ENCODE assay signal across 8 mouse cellular contexts in genomic region chr7:73557671-73558265, GRCm38 (mm10). TPM values are rescaled to one million over a fixed set of nuclear protein-coding genes. Genes with fewer than 3 reads are reported as not detected.
DNase-seq lines count a peak whose midpoint lies in the region; ATAC-seq and TF ChIP-seq lines count a peak whose summit lies in the region.

No protein-coding gene starts in this region.

- peak overlapping the region; percentile 80 for H3ac ChIP-seq in C2C12 (ENCODE audit: control insufficient read depth, insufficient read length, low read depth)

- H3K27me3 ChIP-seq in C2C12 (ENCODE audit: control insufficient read depth, insufficient read depth, insufficient read length) = no peaks in the 10 kb centered on the region
- H3K27me3 ChIP-seq in heart, embryonic 13.5 days (replicated peaks) = no peaks in the 10 kb centered on the region
- no peaks in the 10 kb centered on the region for H3K27me3 ChIP-seq in spleen, adult 2 months (ENCODE audit: control insufficient read depth, insufficient read depth, low read length)

- H3K4me3 ChIP-seq in C2C12 (ENCODE audit: insufficient read depth, poor library complexity, severe bottlenecking) = peak overlapping the region; percentile 78
- peak overlapping the region; percentile 100 for H3K4me3 ChIP-seq in heart, embryonic 13.5 days
- peak overlapping the region; percentile 95 for H3K4me3 ChIP-seq in spleen, adult 2 months (ENCODE audit: extremely low read depth, insufficient read depth, insufficient read length)

- peak; percentile 52 for DNase-seq in R1 (ENCODE audit: low read depth, low spot score)
- peak; percentile 29 to 51 for DNase-seq in cerebellum, postnatal 4 days (ENCODE audit: low spot score in 2 of 2)
- DNase-seq in kidney, postnatal 10 days = peak; percentile 64
- peak; percentile 42 for DNase-seq in lung, postnatal 10 days
- peak in 1 of 2 experiments; percentile 43 for DNase-seq in spleen, adult 2 months (ENCODE audit: low read depth in 1 of 2, low spot score in 2 of 2)

- H3K36me3 ChIP-seq in C2C12 (ENCODE audit: control insufficient read depth, insufficient read depth) = peaks cover 28% of the 10 kb centered on the region
- H3K36me3 ChIP-seq in heart, embryonic 13.5 days = peaks cover 1% of the 10 kb centered on the region
- peaks cover under 1% of the 10 kb centered on the region for H3K36me3 ChIP-seq in spleen, adult 2 months (ENCODE audit: control insufficient read depth, insufficient read depth, low read length)

- no peak for TF ChIP-seq POLR2A in spleen, adult 2 months (IDR thresholded peaks at IDR 0.05; ENCODE audit: low read depth, low read length)

- no peaks in the 10 kb centered on the region for H3K9me3 ChIP-seq in heart, embryonic 13.5 days

- under 1% methylated on average over 59 of the region's 80 CpGs for WGBS in heart, embryonic 13.5 days
- WGBS in spleen, adult 2 months = 1% methylated on average over 75 of the region's 80 CpGs

- H3K79me2 ChIP-seq in C2C12 (ENCODE audit: control insufficient read depth, insufficient read depth) = peaks cover 62% of the 10 kb centered on the region

- H3K27ac ChIP-seq in heart, embryonic 13.5 days (replicated peaks) = peak overlapping the region; percentile 100
- peak overlapping the region; percentile 99 for H3K27ac ChIP-seq in spleen, adult 2 months (ENCODE audit: insufficient read depth, low read length)

- H3K4me1 ChIP-seq in heart, embryonic 13.5 days = peaks cover 21% of the 10 kb centered on the region
- peaks cover under 1% of the 10 kb centered on the region for H3K4me1 ChIP-seq in spleen, adult 2 months (ENCODE audit: control insufficient read depth, insufficient read depth, insufficient read length)

- peaks cover 51% of the 10 kb centered on the region for H3K79me3 ChIP-seq in C2C12 (ENCODE audit: low read depth)

- peak; percentile 22 for ATAC-seq in heart, embryonic 13.5 days (ENCODE audit: extremely low read depth, insufficient number of reproducible peaks, low FRiP score, low TSS enrichment)
- no peak for ATAC-seq in erythroid progenitor cell, adult 5-6 weeks (replicated peaks; ENCODE audit: low FRiP score, poor library complexity, severe bottlenecking)

- peak overlapping the region; percentile 70 for H3K4me2 ChIP-seq in heart, embryonic 13.5 days

- TF ChIP-seq CTCF in C2C12 (IDR thresholded peaks at IDR 0.05; ENCODE audit: control insufficient read depth, insufficient read depth, insufficient read length) = no peak
- TF ChIP-seq CTCF in spleen, adult 2 months (IDR thresholded peaks at IDR 0.05; ENCODE audit: extremely low read depth, insufficient read depth, insufficient read length, insufficient replicate concordance) = no peak

- peak overlapping the region; percentile 100 for H3K9ac ChIP-seq in heart, embryonic 13.5 days

TF ChIP-seq in C2C12, 6 proteins besides CTCF, POLR2A, EP300 and RAD21:
- TF ChIP-seq USF1 (IDR thresholded peaks at IDR 0.05; ENCODE audit: low read depth) = no peak
- TF ChIP-seq MAX (IDR thresholded peaks at IDR 0.05) = no peak
- no peak for TF ChIP-seq MYOG (IDR thresholded peaks at IDR 0.05; ENCODE audit: control insufficient read depth, extremely low read depth, insufficient read length)

RNA-seq across cellular contexts. Expression of gene Chd2, which starts 16.1 kb away (rescaled TPM):
- 5.8 TPM for polyA plus RNA-seq in C2C12 (2012; fragmentation: generic; extraction: Trizol)
- 31.3 and 34.1 TPM in 2 replicates for polyA plus RNA-seq in heart, embryonic 13.5 days (2015; fragmentation: Nextera tagmentation; extraction: Ambion mirVana)
- 48.6 and 52.5 TPM in 2 replicates for polyA plus RNA-seq in spleen, adult 2 months (2012; rRNA removed)
- total RNA-seq in erythroid progenitor cell, adult 5-6 weeks (2015; ENCODE audit: low replicate concordance) = 63.1 and 106 TPM in 2 replicates
- 179 and 206 TPM in 2 replicates for total RNA-seq in erythroid progenitor cell, adult 5-6 weeks (2017; ENCODE audit: low replicate concordance)
